Mouse (Mus musculus) right cerebral cortex, postnatal 36 days (tissue): ENCODE results near the gene Rdh13.

ENCODE experiments used
- DNase-seq, 2 experiments: peaks; one replicate each; pipeline ENCODE4 v3.0.0; 2022; ENCODE audit warnings: low spot score in 2 of 2, mixed read lengths in 1 of 2

Gene Rdh13

DNA sequence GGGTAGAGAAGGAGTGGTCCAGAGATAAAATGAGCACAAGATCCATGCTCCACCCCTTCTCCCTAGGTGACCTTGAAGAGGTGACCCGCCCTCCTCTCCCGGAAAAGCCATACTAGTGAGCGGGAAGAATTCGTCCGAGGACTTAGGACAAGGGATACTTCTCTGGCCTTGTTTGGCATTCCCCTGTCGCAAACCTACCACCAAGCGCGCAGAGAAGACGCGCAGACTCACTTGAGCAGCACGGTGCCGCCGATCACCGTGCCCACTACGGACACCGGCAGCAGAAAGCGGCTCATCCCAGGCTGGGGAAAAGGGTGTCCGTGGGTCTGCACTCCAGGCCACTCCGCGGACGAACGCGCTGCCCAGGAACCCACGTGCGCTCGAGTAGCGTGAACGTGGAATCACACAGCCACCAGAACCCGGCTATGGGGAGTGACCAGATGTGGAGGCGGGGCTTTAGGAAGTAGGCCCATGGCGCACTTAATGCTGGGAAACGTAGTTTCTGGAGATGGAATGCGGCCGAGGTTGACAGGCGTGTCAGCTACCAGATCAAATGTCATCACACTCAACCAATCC, at the start of gene Rdh13:
Gene Rdh13 (minus strand): TSS at position 434 of the 576 bp plus-strand sequence.
- DNase-seq = peak; percentile 89 to 91

DNA sequence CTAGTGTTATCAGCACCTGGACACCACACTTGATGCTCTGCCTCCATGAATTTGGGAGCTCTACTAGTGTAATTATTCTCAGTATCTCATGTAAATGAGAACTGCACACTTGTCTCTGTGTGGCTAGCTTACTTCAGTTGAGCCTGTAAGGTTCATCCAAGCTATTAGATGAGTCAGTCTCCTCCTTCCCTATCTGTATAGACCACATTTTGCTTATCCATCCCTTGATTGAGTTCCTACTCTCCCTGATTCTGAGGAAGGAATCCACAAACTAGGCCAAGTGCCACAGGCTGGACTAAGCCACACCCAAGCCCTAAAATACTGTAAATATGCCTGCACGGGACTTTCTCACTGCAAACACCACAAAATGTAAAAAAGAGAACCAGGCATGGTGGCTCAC, 48.5 kb upstream of the Rdh13 start:
- no peak for DNase-seq

DNA sequence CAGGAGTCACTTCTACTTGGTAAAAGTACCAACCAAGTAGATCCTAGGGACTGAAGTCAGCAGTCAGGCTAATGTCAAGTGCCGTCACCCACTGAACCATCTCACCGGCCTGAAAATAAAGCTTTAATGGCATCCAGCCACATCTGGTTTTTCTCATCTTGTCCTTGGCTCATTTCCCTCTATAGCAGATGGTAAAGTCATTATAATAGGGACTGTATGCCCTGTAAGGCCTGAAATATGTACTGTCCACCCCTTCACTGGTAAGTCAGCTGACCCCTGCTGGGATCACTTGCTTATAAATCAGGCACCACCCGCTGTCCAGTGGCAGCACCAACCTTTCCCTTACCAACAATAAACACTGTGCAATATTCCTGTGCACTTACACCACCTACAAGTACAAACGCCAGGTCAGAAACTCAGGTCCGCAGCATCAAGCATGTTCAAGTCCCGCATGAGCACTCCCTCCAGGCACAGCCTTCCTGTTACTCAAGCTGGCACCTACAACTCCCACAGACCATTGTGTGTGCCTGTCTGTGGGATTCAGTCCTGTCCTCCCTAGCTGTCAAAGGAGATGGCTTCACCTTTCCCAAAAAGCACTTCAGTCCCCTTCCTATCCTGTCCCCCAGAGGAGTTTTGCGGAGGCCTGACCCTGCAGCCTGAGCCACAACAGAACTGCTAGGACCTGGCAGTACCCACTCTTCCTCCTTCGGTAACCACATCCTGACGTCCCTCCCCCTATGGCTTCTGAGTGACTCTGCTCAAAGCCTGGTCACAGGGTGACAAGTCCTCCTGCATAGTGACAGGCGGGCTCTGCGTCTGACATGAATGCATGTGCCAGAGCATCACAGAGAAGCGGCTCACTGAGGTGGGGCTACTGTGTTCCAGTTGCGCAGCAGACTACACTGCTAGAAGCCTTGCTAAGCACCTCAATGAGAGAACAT, 47.1 kb upstream of the Rdh13 start:
- DNase-seq = no peak

DNA sequence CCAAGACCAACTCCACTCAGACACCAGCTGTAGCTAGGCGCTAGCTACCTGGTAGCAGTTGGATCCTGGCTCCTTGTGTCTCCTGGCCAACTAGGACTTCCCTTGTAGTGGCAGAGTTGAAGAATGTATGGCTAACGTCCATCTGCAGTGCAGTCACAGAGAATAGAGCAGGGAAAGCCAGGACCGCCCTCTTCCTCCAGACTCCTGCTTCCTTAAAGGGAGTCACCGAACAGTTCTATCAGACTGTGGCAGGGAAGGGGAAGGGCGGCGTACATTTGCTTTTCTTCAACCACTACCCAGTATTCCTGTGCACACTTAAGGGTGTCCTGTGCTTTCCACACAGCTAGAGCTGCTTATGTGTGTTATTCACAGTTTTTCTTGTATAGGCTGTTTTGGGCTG, 45.9 kb upstream of the Rdh13 start:
- DNase-seq = no peak

DNA sequence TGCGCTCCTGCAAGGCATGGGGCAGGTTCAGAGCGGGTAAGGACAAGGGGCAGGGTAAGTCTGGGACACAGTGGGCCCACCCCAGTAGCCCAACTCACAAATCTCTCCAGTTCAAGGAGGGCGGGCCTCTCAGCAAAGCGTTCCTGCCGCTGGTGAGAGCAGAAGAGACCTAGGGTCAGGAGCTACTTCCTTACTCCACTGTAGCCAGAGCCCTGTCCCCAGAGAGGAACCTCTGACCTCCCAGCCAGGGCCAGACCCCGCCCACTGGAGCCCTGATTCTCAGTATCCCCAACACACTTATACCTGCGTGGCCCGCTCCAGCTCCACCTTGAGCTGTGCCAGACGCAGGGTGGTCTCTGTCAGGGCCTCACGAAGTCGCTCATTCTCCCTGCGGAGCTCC, 36.8 kb upstream of the Rdh13 start:
- DNase-seq = no peak

DNA sequence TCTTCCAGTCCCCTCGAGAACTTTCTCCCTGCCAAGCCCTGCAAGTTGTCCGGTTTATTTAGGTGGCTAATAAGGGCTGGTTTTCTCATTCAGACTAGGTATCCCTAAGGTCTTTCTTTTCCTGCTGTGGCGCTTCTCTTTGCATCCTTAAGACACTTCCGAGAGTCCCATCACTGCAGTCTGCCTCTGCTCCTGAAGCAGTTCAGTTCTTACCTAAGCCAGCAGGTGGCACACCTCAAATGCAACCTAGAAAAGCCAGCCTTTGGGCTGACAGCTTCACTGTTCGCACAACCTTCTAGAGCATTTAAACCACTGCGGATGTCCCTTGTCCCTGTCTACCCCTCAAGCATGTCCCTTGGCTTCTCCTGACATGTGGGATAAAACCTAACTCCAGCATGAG, 34.2 kb upstream of the Rdh13 start:
- no peak for DNase-seq

DNA sequence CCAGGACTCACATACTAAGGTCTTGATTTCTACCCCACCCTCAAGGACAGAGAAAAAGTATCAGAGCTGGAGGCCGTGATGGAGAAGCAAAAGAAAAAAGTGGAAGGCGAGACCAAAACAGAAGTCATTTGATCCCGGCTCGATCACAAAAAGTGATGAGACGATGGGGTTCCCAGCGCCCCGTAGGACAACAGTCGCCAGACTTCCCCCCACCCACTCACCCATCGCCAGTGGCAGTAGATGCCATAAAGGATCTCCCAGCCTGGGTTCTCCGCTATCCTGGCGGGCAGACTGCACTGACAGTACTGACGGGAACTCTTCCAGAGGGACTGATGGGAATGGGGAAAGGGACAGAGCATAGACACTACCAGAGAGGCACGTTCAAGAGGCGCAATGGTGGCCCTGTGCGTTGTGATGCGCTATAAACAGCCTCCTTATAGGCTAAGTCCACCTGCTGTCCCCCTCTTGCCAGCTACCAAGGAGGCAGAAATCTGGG, 33.4 kb upstream of the Rdh13 start:
- no peak for DNase-seq

DNA sequence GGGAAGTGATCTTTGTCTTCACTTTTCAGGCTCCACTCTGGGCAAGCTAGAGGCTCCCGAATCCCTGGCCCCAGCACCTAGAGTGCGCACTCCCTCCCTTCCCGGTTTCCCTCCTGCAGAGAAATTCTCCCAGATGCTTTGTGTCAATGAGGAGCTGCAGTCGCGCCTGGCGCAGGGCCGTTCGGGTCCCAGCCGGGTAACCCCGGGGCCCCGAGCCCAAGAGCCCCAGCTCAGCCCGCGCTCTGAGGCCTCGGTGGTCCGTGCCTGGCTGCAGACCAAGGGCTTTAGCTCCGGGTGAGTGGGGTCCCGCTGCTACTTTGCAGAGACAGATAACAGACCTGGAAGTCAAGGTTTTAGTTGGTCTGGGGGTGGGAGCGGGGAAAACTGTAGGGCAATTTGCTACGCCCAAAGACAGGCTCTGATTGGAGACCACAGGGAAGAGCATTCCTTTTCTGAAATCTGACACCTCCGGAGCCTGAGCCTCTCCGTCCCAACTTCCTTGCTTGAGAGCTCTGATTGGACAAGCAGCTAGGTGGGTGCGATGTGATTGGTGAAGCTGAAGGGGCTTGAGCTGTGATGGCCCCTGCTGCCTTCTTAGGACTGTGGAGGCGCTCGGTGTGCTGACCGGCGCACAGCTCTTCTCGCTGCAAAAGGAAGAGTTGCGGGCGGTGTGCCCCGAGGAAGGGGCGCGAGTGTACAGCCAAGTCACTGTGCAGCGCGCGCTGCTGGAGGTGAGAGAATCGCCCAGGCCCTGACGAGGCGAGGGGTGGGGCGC, 32.8 kb upstream of the Rdh13 start:
- peak in 1 of 2 experiments; percentile 69 for DNase-seq

DNA sequence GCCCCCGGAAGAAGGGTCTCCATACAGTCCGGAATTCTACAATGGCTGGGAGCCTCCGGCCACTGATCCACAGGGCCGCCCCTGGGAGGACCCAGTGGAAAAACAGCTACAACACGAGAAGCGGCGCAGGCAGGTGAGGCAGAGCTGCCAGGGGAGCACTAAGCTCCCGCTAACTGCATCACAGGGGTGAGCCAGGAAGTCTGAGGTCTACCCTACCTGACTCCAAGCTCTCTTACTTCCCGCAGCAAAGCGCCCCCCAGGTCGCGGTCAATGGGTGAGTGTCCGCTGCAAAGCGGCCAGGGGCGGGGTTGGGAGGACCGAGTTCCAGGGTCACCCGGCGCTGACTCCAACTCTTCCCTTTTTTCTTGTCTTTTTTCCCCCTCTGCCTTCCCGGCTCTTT, 28.5 kb upstream of the Rdh13 start:
- no peak for DNase-seq

DNA sequence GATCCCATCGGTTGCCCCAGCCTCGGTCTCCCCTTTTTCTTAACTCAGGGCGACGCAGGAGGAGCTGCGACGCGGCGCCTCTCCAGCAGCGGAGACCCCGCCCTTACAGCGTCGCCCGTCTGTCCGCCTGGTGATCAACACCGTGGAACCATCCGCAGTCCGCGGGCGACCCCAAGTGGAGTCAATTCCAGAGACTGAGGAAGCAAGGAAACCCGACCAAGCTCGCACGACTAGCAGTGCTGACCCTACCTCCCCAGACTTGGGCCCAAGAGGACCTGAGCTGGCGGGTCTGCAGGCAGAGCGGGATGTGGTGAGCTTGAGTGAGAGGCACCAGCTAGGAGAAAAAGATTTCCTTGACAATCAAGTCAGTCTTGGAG, 25.7 kb upstream of the Rdh13 start:
- peak; percentile 82 for DNase-seq

DNA sequence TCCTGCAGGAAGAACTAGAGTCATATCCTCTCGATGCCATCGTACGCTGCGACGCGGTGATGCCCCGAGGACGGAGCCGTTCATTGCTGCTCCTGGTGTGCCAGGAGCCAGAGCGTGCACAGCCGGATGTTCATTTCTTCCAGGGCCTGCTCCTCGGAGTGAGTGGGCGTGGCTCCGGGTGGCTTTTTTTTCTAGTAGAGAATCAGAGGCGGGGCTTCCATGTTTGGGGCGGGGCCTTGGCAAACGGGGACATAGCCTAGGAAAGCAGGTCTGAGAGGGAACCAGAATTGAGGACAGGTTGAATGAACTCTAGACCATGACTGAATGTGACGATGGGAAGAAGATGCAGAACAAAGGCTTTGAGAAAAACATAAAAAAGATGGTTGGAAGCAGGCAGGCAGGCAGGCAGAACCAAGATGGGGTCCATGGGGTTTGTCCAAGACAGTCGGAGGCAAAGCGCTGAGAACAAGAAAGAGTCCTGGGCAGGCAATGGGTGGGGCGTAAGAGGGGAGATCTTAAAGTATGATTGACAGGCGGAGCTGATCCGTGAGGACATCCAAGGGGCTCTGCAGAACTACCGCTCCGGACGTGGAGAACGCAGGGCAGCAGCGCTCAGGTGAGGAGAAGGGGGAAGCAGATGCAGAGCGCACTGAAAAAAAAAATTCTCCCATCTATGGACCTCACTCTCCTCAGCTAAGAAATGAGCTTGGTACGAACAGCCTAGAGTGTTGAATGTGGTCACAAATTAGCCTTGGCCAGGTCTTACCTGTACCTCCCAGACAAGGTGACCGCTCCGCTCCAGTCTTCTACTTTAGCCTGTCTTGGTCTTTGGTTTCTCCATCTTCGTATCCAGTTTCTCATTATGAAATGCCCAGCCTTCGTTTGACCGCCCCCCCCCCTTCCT, 25.1 kb upstream of the Rdh13 start:
- DNase-seq = peak in 1 of 2 experiments; percentile 52

DNA sequence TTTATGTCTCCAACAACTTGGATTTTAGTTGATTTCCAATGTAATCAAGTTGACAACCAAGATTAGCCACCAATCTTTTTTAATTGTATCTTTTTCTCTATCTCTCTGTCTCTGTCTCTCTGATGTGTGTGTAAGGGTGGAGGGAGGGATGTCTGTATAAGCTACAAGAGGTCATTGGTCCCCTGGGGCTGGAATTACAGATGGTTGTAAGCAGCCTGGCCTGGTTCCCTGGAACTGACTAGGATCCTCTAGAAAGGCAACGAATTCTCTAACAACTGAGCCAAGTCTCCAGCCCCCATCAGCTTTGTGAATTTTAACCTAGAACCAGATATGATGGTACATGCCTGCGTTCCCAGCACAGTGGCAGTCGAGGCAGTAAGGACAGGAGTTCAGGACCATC, 22.4 kb upstream of the Rdh13 start:
- DNase-seq = no peak

DNA sequence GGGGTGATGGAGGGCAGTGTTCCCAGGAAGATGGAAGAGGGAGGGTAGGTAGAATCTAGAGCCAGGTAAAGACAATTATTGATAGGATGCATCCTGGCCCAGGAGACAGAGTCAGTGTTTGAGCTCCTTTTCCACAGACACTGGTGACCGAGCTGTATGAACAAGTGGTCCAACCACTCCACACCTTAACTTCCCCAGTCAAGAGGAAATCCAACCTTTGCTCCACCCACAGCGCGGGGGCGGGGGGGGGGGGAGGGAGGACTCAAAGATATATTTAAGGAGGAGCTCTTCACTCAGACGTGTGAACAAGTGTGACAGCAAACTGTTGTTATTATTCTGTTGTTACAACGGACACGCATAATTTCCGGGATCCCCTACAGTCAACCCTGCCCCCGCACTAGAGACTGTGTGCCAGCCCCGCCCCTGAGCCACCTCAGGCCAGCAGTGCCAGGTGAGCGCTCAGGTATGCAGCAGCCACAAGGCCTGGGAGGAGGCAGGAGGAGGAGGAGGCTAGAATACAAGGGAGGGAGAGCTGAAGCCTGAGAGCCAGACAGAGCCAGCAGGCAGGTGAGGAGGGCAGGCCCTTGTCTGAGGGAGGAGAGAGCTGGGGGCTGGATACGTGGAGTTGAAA, 18.9 kb upstream of the Rdh13 start:
- no peak for DNase-seq

DNA sequence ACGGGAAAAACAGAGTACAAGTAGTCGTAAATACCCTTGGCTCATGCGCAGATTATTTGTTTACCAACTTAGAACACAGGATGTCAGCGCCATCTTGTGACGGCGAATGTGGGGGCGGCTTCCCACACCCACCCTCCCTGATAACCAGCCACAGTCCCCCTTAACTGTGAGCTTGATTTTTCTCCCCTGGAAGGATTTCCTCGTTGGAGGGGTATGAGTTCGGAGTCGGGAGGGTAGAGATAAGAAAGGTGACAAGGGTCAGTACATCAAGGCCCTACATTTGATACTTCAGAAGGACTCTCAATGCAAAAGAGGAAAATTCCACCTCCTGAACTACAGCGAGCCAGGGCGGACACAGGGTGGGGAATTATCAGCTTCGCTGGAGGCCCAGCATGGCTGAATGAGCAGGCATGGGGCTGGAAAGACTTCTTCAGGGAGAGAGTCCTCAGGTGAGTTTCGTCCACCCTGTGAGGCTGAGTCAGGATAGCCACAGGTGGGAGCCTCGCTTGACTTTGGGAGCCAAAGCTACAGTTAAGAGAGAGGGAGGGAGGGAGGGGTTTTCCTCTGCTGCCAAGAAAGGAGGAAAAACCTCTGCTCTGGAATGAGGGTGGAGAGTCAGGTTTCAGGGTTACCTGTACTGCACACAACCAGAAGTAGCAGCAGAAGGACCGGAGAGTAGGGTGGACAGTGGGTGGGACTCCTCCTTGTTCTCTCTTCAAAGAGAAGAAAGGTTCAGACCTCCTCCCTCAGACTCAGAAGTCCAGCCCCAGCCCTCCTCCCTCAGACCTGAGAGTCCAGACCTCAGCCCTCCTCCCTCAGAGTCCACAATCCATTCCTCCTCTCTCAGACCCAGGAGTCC, 15.4 kb upstream of the Rdh13 start, which contains the start of gene Eps8l1:
Gene Eps8l1 (plus strand): TSS at position 99 of the 859 bp plus-strand sequence.
- no peak for DNase-seq

DNA sequence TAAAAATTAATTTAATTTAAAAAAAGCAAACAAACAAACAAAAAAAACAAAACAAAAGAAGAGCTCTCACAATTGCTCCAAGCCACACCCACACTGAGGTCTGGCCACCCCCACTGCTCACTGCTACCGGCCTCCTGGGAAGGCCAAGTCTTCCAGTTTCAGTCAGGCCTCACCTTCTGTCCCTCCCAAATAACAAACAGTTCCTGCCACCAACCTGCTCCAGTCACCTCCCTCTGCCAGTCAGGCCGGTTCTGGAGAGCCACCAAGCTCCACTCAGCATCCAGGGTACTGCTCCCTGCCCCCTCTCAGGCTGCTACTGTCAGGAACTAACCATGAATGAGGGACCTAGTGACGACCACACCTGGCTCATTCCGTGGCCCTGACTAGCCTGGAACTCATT, 7.2 kb upstream of the Rdh13 start:
- no peak for DNase-seq

DNA sequence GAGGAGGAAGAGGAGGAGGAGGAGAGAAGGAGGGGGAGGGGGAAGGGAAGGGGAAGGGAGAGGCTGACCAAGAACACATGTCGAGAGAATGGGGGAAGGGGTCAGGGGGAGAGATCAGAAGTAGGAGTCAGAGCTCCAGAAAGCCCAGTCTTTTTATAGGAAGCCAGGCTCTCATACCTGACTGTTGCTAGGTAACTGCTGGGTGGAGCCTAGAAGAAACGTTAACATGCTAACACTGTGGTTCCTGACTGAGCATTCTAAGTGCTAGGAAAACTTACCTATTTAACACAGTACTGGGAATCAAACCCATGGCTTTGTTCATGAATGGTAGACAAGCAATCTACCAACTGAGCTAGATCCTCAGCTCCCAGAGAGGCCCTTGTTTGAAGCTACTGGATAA, 3.8 kb upstream of the Rdh13 start:
- no peak for DNase-seq

DNA sequence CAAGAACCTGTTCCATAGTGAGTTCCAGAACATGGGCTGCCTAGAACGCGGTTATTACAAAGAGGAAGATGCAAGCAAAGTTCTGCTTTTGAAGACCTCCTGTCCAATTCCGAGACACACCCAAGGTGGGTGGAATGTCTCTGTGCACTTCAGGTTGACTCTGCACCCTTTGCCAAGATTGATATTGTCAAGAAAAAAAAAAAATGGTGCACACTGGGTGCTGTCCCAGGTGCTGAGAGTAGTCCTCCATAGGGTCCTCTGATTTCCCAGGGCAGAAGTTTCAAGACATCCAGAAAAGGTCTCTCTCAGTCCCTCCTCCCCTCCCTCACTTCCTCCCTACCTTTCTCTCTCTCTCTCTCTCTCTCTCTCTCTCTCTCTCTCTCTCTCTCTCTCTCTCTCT, 3.0 kb upstream of the Rdh13 start:
- DNase-seq = no peak

DNA sequence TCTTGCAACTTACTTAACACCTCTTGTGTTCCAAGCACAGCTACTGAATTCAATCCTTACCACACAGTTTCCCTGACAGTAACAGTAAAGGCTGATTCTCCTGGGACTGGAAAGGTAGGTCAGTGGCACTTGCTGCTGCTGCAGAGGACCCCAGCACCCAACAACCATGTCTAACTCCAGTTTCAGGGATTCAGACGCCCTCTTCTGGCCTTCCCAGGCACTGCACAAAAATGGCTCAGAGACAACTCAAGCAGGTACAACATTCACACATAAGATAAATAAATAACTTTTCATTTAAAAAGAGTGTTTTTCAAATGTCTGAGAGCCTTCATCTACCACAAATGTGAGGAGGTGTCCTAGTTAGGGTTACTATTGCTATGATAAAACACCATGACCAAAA, 1.7 kb upstream of the Rdh13 start:
- no peak for DNase-seq

DNA sequence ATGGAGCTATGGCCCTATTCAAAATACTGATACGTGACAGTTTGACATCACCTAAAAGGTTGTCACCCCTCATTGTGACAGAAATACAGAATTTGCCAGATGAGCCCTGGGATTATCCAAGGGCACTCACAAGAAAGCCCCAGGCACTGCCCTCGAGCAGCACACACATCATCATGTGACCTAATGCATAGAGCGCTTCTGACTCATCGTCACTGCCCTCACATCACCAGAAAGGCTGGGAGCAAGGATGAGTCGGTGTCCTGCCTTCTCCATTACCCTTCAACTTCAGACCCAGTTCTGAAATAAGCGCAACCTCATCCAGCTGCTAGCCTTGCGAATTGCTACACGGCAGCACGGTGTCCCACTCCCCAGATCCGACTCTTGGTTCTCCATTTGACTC, 4.9 kb downstream of the Rdh13 start:
- no peak for DNase-seq

DNA sequence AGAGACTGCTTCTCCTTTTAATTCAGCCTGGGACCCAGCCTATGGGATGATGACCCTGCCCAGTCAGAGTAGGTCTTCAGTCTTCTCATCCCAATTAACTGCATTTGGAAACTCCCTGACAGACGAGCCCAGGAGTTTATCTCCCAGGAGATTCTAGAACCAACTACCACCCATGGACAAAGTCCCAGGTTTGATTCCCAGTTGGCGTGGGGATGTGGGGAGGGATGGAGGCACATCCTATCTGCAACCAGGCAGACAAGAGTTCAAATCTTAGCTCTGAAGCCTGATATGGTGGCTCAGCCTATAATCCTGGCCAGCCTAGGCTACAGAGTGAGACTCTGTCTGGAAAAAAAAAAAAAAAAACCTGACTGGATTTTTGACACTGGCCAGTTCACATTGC, 7.7 kb downstream of the Rdh13 start:
- no peak for DNase-seq
